Mouse (Mus musculus) heart, postnatal 0 days (tissue): Measurements from ENCODE around the gene Pax8. TPM values are rescaled to one million over a fixed set of nuclear protein-coding genes. Genes with fewer than 3 reads are reported as not detected.

Experiments used
- ATAC-seq: fragments of 200-750 bp; cut with Nextera tagmentation; 2 replicates; pipeline ENCODE4 v1.8.0; 2017; ENCODE audit warnings: low read depth, moderate number of reproducible peaks, moderate library complexity; ENCODE audit not compliant: insufficient read depth
- DNase-seq: peaks from one replicate; pipeline ENCODE4 v3.0.0-alpha.2; 2016; ENCODE audit warnings: low spot score
- H3K27ac ChIP-seq: fragments of 300-500 bp; sonication (generic); 2 replicates; pipeline ENCODE4 v1.5.1; 2014; ENCODE audit warnings: low read depth, mild to moderate bottlenecking
- H3K27me3 ChIP-seq: fragments of 300-500 bp; sonication (generic); 2 replicates; pipeline ENCODE4 v1.6.1; 2014; ENCODE audit warnings: low read length, mixed read lengths; ENCODE audit not compliant: control insufficient read depth, insufficient read depth
- H3K36me3 ChIP-seq: fragments of 300-500 bp; sonication (generic); replicated peaks from 2 replicates; pipeline ENCODE4 v1.6.1; 2014; ENCODE audit warnings: low read length, mixed read lengths; ENCODE audit not compliant: control insufficient read depth, insufficient read depth
- H3K4me1 ChIP-seq: fragments of 300-500 bp; sonication (generic); 2 replicates; pipeline ENCODE4 v1.6.1; 2014; ENCODE audit warnings: antibody characterized with exemption; ENCODE audit not compliant: control insufficient read depth, insufficient read depth
- H3K4me2 ChIP-seq: fragments of 300-500 bp; sonication (generic); 2 replicates; pipeline ENCODE4 v1.6.1; 2014; ENCODE audit warnings: low read depth, mild to moderate bottlenecking, low read length, moderate library complexity
- H3K4me3 ChIP-seq: fragments of 300-500 bp; sonication (generic); 2 replicates; pipeline ENCODE4 v1.5.1; 2014; ENCODE audit warnings: low read depth, low read length
- H3K9ac ChIP-seq: fragments of 300-500 bp; sonication (generic); replicated peaks from 2 replicates; pipeline ENCODE4 v1.6.1; 2014; ENCODE audit warnings: low read depth, low read length, mixed read lengths
- H3K9me3 ChIP-seq: fragments of 300-500 bp; sonication (generic); replicated peaks from 2 replicates; pipeline ENCODE4 v1.6.1; 2016; ENCODE audit warnings: low read length; ENCODE audit not compliant: control insufficient read depth
- CTCF ChIP-seq: IDR thresholded peaks from 2 replicates; pipeline ENCODE4 v1.5.1; 2016; ENCODE audit warnings: antibody characterized with exemption, control low read depth, low read depth
- EP300 ChIP-seq: IDR thresholded peaks from 2 replicates; pipeline ENCODE4 v1.6.1; 2016; ENCODE audit warnings: antibody characterized with exemption, low read depth
- WGBS: fragments of 180-500 bp; shearing (Covaris S2); extraction: QIAGEN DNeasy Blood & Tissue Kit; methylation state at CpG from one replicate; pipeline ENCODE4 v1.1.7; 2014; 5-methylcytosine and 5-hydroxymethylcytosine counted together
- polyA plus RNA-seq: library from polyadenylated mRNA; unstranded; fragments of >200 nt; fragmentation: Nextera tagmentation; extraction: Ambion mirVana; gene quantifications from 2 replicates; pipeline ENCODE4 v1.2.1, GENCODE M21; 2015
- total RNA-seq: library from RNA; depleted of rRNA; stranded (reverse); fragments of >200 nt; gene quantifications from 2 replicates; pipeline ENCODE4 v1.2.3, GENCODE M21; 2014; ENCODE audit warnings: low replicate concordance

The Pax8 gene
- total and polyA plus RNA-seq, 2 experiments from 2014 or later: not detected

DNA sequence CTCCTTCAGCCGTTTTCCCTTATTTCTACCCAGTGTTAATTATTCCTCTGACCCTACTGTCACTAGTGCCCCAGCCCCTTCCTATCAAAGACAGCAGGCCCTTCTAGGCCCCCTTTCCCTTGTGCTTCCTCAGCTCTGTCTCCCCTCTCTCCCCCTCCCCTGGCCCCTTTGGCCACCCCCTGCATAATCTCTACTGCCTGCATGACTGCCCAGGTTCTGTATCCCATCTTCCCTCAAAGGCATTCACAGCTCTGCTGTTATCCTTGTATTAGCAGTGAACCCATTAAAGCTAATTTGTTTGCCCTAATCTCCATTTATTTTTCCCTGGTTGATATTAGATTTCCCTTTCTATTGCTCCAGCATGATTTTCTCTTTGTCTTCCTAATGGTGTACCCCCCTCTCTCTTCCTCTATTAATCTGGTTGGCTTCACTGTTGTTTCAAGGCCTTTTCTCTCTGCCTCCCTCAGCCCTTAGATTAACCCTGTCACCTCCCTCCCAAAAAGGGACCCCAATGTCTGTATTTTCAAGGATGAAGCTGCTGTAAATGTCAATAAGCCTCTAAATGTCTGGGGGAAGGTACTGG lies 20.9 kb downstream of the Pax8 start:
- H3K9ac ChIP-seq: no peak overlapping the region
- WGBS: 67% methylated on average over 1 of the region's 1 CpGs
- no peak for ATAC-seq
- no peak overlapping the region for H3K4me3 ChIP-seq
- H3K27me3 ChIP-seq: no peaks in the 10 kb centered on the region
- no peak overlapping the region for H3K4me2 ChIP-seq
- TF ChIP-seq CTCF (no peak), EP300 (no peak)
- H3K36me3 ChIP-seq: no peaks in the 10 kb centered on the region
- no peak overlapping the region for H3K27ac ChIP-seq
- H3K4me1 ChIP-seq: no peaks in the 10 kb centered on the region
- H3K9me3 ChIP-seq: no peaks in the 10 kb centered on the region
- DNase-seq: no peak

DNA sequence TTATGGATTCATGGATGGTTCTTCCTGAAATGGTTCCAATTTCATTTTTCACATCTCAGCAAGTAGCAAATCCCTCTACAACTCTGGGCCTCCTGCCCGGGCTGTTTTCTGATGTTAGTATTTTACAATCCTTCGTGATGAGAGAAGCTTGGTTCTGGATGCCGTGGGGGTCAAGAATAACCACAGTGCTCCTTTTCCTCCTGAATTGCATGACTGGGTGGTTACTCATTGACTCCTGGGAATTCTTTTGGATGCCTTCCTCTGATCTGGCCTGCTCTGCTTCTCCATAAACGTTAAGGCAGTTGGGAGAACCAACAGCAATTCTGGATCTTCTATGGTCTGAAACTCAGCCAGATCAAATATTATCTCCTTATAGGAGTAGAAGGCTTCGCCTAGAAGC lies 22.2 kb downstream of the Pax8 start:
- H3K9me3 ChIP-seq: no peaks in the 10 kb centered on the region
- WGBS: 68% methylated on average over 5 of the region's 5 CpGs
- no peak overlapping the region for H3K27ac ChIP-seq
- no peaks in the 10 kb centered on the region for H3K36me3 ChIP-seq
- H3K4me3 ChIP-seq: no peak overlapping the region
- no peak for ATAC-seq
- TF ChIP-seq CTCF (no peak), EP300 (no peak)
- no peak overlapping the region for H3K9ac ChIP-seq
- H3K4me2 ChIP-seq: no peak overlapping the region
- no peaks in the 10 kb centered on the region for H3K4me1 ChIP-seq
- peak; percentile 16 for DNase-seq
- H3K27me3 ChIP-seq: no peaks in the 10 kb centered on the region

DNA sequence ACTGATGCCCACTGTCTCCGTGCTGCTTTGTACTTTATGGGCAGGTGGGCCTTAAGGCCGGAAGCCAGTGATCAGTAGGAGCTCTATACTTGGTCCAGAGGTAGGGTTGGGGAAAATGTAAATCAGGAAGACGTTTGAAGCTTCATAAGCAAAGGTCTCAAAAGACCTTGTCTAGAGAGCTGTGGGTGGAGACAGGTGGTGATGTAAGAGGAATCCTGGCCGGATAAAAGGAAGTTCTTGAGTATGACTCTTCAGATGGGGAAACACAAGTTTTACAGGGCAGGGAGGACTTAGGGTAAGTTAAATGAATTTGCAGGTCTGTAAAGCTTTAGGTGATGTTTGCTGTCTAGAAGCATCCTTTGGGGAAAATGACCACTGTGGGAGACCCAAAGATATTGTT lies 26.3 kb downstream of the Pax8 start:
- no peaks in the 10 kb centered on the region for H3K36me3 ChIP-seq
- H3K4me3 ChIP-seq: no peak overlapping the region
- no peaks in the 10 kb centered on the region for H3K27me3 ChIP-seq
- ATAC-seq: no peak
- DNase-seq: no peak
- H3K4me2 ChIP-seq: no peak overlapping the region
- no peak overlapping the region for H3K9ac ChIP-seq
- H3K27ac ChIP-seq: no peak overlapping the region
- H3K4me1 ChIP-seq: no peaks in the 10 kb centered on the region
- TF ChIP-seq CTCF (no peak), EP300 (no peak)
- 61% methylated on average over 4 of the region's 4 CpGs for WGBS
- no peaks in the 10 kb centered on the region for H3K9me3 ChIP-seq

DNA sequence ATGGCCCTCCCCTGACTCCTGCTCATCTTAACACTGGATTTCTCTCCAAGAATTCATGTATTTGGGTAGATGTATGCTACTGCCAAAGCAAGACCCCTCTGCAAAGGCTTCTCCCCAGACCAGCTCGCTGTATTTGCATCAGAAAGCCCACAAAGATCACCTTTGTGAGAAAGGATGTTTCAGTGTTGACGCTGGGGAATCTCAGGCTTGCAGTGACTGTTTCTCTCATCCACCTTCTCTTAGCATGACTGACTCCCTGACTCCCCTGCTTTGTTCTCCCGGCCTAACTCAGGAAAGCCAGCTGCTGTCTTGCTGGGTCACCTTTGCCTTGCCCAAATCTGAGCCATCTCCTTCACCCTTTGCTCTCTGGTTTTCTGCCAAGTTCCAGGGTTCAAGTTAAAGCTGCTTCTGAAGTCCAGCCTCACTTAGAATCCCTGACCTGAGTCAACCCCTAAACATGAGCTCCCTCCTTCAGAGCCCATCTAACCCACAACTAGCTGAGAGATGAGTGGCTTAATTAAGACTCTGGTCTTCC lies 32.1 kb downstream of the Pax8 start:
- no peaks in the 10 kb centered on the region for H3K27me3 ChIP-seq
- 63% methylated on average over 3 of the region's 3 CpGs for WGBS
- H3K4me2 ChIP-seq: no peak overlapping the region
- TF ChIP-seq CTCF (no peak), EP300 (no peak)
- no peaks in the 10 kb centered on the region for H3K36me3 ChIP-seq
- no peak for ATAC-seq
- no peak for DNase-seq
- H3K27ac ChIP-seq: no peak overlapping the region
- H3K9ac ChIP-seq: no peak overlapping the region
- H3K4me3 ChIP-seq: no peak overlapping the region
- no peaks in the 10 kb centered on the region for H3K9me3 ChIP-seq
- H3K4me1 ChIP-seq: no peaks in the 10 kb centered on the region

DNA sequence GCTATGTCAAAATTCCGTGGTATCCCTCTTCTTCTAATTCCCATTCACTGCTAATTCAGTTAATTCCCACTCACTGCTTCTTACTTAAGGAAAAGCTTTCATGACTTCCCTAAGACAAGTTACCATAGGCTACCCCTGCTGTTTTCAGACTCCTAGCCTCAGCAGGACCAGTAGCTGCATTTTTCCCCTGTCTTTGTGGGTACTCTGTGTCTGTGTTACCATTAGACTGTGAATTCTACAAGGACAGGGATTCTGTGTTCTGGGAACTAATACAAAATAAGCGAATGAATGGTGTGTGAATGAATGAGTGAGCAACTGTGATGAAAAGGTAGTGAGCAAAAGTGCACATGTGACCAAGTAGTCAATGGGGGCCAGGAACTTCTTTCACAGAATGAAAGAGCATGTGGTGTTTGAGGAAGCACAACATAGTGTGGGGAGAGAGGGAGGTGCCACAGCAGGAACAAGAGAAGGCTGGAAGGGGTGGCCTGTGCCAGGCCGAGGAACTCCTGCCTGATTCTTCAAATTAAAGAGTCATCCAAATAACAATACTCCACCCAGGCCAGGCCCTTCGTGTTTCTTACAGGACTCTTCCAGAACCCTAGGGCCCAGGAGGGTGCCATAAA lies 33.0 kb downstream of the Pax8 start:
- H3K4me3 ChIP-seq: no peak overlapping the region
- TF ChIP-seq EP300 (no peak), CTCF (no peak)
- WGBS: 70% methylated on average over 4 of the region's 4 CpGs
- no peaks in the 10 kb centered on the region for H3K36me3 ChIP-seq
- DNase-seq (no peak), ATAC-seq (no peak)
- no peak overlapping the region for H3K9ac ChIP-seq
- H3K4me1 ChIP-seq: no peaks in the 10 kb centered on the region
- H3K27me3 ChIP-seq: no peaks in the 10 kb centered on the region
- H3K27ac ChIP-seq: no peak overlapping the region
- H3K4me2 ChIP-seq: no peak overlapping the region
- H3K9me3 ChIP-seq: no peaks in the 10 kb centered on the region

DNA sequence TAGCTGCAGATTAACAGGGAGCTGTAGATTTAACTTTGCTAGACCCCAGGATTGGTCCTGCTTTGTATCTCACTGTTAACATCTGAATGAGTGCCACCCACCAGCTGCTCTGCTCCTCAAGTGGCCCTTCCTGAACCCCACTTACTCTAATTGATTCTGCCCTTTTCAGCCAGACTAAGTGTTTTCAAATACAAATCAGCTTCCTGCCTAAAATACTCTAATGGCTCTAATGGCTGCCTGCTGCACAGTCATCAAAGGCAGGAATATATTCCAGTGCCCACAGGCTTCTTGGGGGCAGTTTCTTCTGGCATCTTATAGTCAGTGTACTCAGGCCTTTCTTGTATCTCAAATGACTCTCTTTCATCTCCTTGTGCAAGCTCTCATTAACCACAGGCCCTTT lies 33.5 kb downstream of the Pax8 start:
- H3K4me1 ChIP-seq: no peaks in the 10 kb centered on the region

More for the DNA sequence above, 33.5 kb downstream of the Pax8 start:
- no peak overlapping the region for H3K4me3 ChIP-seq
- no peak overlapping the region for H3K9ac ChIP-seq
- H3K36me3 ChIP-seq: no peaks in the 10 kb centered on the region
- no peaks in the 10 kb centered on the region for H3K9me3 ChIP-seq
- H3K4me2 ChIP-seq: no peak overlapping the region
- TF ChIP-seq CTCF (no peak), EP300 (no peak)
- no peaks in the 10 kb centered on the region for H3K27me3 ChIP-seq
- no peak for ATAC-seq
- no peak for DNase-seq
- H3K27ac ChIP-seq: no peak overlapping the region
